Mouse (Mus musculus) bone marrow, adult 2 months (tissue): Measurements from ENCODE around the gene Crls1. TPM values are rescaled to one million over a fixed set of nuclear protein-coding genes. Genes with fewer than 3 reads are reported as not detected.
A peak's percentile ranks its signal among the peaks of the same experiment; 100 is the strongest.

Experiments
- H3K27ac ChIP-seq: fragments of 200-500 bp; 2 replicates; pipeline ENCODE4 v1.5.1; 2012; ENCODE audit warnings: low read depth, mild to moderate bottlenecking, control low read depth, inconsistent platforms, low read length; ENCODE audit not compliant: control insufficient read depth, poor library complexity, insufficient read depth
- H3K4me1 ChIP-seq: fragments of 200-500 bp; 2 replicates; pipeline ENCODE4 v1.6.1; 2011; ENCODE audit warnings: low read length; ENCODE audit not compliant: control insufficient read depth, insufficient read depth
- H3K4me3 ChIP-seq: fragments of 200-500 bp; replicated peaks from 2 replicates; pipeline ENCODE3; 2011; ENCODE audit warnings: mild to moderate bottlenecking, low read depth, low read length, control low read depth; ENCODE audit not compliant: control insufficient read depth
- CTCF ChIP-seq: fragments of 200-500 bp; IDR thresholded peaks from 2 replicates; pipeline ENCODE4 v1.5.1; 2011; ENCODE audit warnings: low read length, control low read depth; ENCODE audit not compliant: control insufficient read depth, insufficient read depth
- POLR2A ChIP-seq: fragments of 200-500 bp; IDR thresholded peaks from 2 replicates; pipeline ENCODE4 v1.6.1; 2011; ENCODE audit warnings: low read depth, mild to moderate bottlenecking, control low read depth, low read length, borderline replicate concordance; ENCODE audit not compliant: control insufficient read depth
- WGBS: fragments of 180-500 bp; shearing (Covaris S2); methylation state at CpG from one replicate; pipeline ENCODE4 v1.1.7; 2018; 5-methylcytosine and 5-hydroxymethylcytosine counted together
- polyA plus RNA-seq: library from polyadenylated mRNA; stranded (reverse); fragments of >200 nt; gene quantifications from 2 replicates; pipeline ENCODE4 v1.2.4, GENCODE M21; 2011; ENCODE audit warnings: low replicate concordance; ENCODE audit not compliant: missing spikeins, insufficient read depth, insufficient read length

Gene Crls1
- polyA plus RNA-seq, 1 experiment = 12.8 TPM

DNA sequence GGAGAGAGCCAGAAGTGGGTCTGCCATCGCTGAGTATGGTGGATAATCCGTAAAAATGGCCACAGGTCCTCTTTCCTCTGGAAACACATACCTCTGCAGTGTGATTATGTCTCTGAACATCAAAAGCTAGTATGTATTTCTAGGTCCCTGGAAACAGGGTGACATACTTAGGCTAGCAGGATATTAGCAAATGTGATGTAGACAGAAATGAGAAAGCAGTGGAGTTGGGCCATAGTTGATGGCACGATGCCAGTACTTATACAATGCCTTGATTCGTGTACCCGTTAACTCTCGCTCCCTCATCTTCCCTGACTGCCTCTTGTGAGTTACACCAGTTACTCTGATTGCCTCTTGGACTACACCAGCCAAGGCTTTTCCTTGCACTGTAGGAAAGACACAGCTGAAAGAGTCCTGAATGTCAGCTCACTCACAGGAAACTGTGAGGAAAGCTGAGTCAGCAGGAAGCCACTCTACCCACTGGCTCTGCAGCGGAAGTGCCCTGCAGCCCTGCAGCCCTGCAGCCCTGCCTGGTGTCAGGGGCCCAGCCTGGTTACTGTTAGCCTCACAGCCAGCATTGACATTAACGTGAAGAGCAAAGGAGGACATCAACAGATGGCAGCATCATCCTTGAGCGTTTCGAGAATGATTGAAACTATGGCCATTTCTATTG is 27.3 kb downstream of the Crls1 start:
- WGBS = 29% methylated on average over 10 of the region's 10 CpGs
- peaks cover 5% of the 10 kb centered on the region for H3K4me1 ChIP-seq
- no peak overlapping the region for H3K4me3 ChIP-seq
- H3K27ac ChIP-seq = peak overlapping the region; percentile 12; the same call in 1 of the 2 replicates
- TF ChIP-seq CTCF = no peak
- no peak for TF ChIP-seq POLR2A

DNA sequence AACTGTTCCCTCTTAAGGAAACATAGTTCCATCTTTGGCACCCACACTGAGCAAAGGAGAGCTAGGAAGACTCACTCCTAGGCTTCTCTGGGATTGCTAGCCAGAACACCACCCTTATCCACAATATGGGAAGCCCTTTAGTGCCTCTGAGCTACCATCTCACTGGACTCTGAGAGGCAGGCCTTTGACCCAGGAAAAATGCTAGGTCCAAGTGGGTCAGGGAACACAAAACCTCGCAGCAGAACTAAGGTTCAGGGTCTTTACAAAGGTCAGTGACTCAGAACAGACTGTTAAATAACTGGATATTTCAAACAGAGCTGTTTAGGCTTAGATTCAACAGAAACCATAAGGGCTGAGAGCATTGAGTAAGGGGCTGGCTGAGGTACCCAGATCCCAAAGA is 30.5 kb downstream of the Crls1 start:
- no peak overlapping the region for H3K4me3 ChIP-seq
- no peak for TF ChIP-seq CTCF
- TF ChIP-seq POLR2A = no peak
- 78% methylated on average over 1 of the region's 1 CpGs for WGBS
- peaks cover 3% of the 10 kb centered on the region for H3K4me1 ChIP-seq
- H3K27ac ChIP-seq = no peak overlapping the region

DNA sequence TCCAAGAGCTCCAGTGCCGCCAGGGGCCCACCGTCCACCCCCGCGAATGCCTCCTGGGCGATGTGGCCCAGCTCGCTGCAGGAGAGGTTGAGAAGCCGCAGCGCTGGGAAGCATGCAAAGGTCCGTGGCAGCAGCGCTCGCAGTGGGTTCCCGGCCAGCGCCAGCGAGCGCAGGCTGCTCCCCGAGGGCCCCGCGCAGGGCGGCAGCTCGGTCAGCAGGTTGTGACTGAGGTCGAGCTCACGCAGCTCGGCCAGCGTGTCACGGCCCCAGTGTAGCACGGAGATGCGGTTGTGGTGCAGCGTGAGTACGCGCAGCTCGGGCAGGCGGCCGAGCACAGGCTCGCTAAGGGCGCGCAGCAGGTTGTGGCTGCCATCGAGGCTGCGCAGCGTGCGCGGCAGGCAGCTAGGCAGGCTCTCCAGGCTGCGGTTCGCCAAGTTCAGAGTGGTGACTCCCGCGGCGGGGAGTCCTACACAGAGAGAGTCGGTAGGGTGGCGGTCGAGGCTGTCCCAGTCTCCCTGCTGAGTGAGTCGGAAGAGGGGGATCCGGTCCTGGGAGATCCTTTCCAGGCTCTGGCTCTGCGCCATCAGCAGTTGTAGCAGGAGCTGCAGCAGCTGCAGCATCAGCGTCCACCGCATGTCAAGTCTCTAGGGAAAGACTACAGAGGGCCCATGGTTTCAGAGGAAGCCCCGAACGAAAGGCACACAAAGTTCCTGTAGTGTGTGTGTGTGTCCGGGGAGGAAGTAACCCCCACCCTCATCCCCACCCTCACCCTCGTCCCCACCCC is 33.0 kb downstream of the Crls1 start:
- no peak for TF ChIP-seq CTCF
- no peak; the same call in 1 of the 2 replicates for TF ChIP-seq POLR2A
- Histone ChIP-seq H3K4me3 (peak overlapping the region; percentile 70), H3K4me1 (peaks cover 1% of the 10 kb centered on the region), H3K27ac (peak overlapping the region; percentile 45; the same call in 1 of the 2 replicates)
- under 1% methylated on average over 58 of the region's 58 CpGs for WGBS

DNA sequence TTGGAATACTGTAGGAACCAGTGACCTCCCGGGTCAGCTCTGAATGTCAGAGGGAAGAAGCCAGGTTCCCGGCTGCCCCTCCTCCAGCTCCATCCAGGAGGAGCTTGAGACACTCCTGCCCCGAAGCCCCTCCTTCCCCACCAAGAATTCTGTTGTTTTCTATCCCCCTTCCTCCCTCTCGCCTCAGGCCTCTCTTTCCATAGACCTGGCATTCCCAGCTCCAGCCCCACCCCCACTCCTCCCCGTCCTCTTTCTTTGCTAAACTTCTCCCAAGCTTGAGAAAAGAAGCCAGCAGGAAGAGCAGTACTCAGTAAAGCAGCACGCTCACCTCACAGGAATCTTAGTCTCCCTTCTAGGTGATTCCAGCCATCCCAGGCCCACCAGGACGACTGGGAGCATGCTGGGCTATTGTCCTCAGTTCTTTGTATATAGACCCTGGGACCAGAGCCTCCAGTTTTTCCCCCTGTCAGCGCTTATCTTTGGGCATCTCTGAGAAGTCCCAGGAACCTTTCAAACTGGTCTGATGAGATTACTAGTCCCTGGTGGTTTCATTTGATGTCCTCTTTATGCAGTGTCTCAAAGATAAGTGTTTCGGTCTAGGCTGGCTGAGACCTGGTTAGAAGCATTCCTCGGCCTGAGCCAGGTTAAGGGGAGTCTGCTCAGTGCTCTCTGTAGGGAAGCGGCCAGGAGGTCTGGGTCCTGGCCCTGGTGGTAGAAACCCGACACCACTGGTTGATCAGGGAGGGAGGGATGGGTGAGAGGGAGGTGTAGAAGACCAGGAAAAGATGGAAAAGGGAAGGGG is 34.6 kb downstream of the Crls1 start, which contains the start of gene Lrrn4:
Gene Lrrn4, minus strand, starts transcription at position 48 of the 802 bp plus-strand sequence.
- TF ChIP-seq POLR2A (no peak), CTCF (no peak)

GRCm38 (mm10) chr2:132884303-132884967 is 38.0 kb downstream of the Crls1 start:
- no peak for TF ChIP-seq CTCF
- TF ChIP-seq POLR2A = no peak
- Histone ChIP-seq H3K4me3 (no peak overlapping the region), H3K27ac (no peak overlapping the region), H3K4me1 (peaks cover 1% of the 10 kb centered on the region)
- 76% methylated on average over 8 of the region's 8 CpGs for WGBS

More for the DNA sequence above, 34.6 kb downstream of the Crls1 start, which contains the start of gene Lrrn4:
- Histone ChIP-seq H3K27ac (peak within 1 kb of the TSS; percentile 45; the same call in 1 of the 2 replicates), H3K4me3 (peak within 1 kb of the TSS; percentile 70), H3K4me1 (peaks cover 1% of the 10 kb centered on the region)
- 65% methylated on average over 12 of the region's 12 CpGs for WGBS

- Histone ChIP-seq H3K27ac (no peak overlapping the region), H3K4me3 (no peak overlapping the region), H3K4me1 (no peaks in the 10 kb centered on the region)
- 84% methylated on average over 7 of the region's 7 CpGs for WGBS
- TF ChIP-seq CTCF = no peak
- no peak for TF ChIP-seq POLR2A
Measured at GRCm38 (mm10) chr2:132885312-132885711, 38.8 kb downstream of the Crls1 start.

- Histone ChIP-seq H3K4me1 (no peaks in the 10 kb centered on the region), H3K27ac (no peak overlapping the region), H3K4me3 (no peak overlapping the region)
- WGBS = 86% methylated on average over 5 of the region's 5 CpGs
- no peak for TF ChIP-seq POLR2A
- TF ChIP-seq CTCF = no peak
Measured at GRCm38 (mm10) chr2:132893826-132894225, 47.4 kb downstream of the Crls1 start.
